Mouse (Mus musculus) heart, embryonic 13.5 days (tissue): ENCODE data around the gene Crebl2. TPM values are rescaled to one million over a fixed set of nuclear protein-coding genes. Genes with fewer than 3 reads are reported as not detected.

Experiments
- ATAC-seq: fragments of 200-750 bp; cut with Nextera tagmentation; 2 replicates; pipeline ENCODE4 v1.8.0; 2017; ENCODE audit warnings: moderate TSS enrichment; ENCODE audit not compliant: insufficient number of reproducible peaks, low FRiP score, low TSS enrichment; ENCODE audit errors: extremely low read depth
- H3K27ac ChIP-seq: fragments of 300-500 bp; sonication (generic); replicated peaks from 2 replicates; pipeline ENCODE4 v1.5.1; 2015; ENCODE audit warnings: moderate library complexity, mild to moderate bottlenecking, inconsistent platforms
- H3K27me3 ChIP-seq: fragments of 300-500 bp; sonication (generic); replicated peaks from 2 replicates; pipeline ENCODE4 v1.6.1; 2015; ENCODE audit warnings: mild to moderate bottlenecking, inconsistent platforms
- H3K36me3 ChIP-seq: fragments of 300-500 bp; sonication (generic); 2 replicates; pipeline ENCODE4 v1.6.1; 2015; ENCODE audit warnings: mild to moderate bottlenecking, inconsistent platforms
- H3K4me1 ChIP-seq: fragments of 300-500 bp; sonication (generic); 2 replicates; pipeline ENCODE4 v1.6.1; 2015; ENCODE audit warnings: inconsistent platforms
- H3K4me2 ChIP-seq: fragments of 300-500 bp; sonication (generic); 2 replicates; pipeline ENCODE4 v1.6.1; 2015; ENCODE audit warnings: inconsistent platforms, mild to moderate bottlenecking, moderate library complexity
- H3K4me3 ChIP-seq: fragments of 300-500 bp; sonication (generic); 2 replicates; pipeline ENCODE4 v1.5.1; 2015; ENCODE audit warnings: moderate library complexity, mild to moderate bottlenecking, inconsistent platforms
- H3K9ac ChIP-seq: fragments of 300-500 bp; sonication (generic); 2 replicates; pipeline ENCODE4 v1.6.1; 2015; ENCODE audit warnings: inconsistent platforms, mild to moderate bottlenecking, moderate library complexity
- H3K9me3 ChIP-seq: fragments of 300-500 bp; sonication (generic); 2 replicates; pipeline ENCODE4 v1.6.1; 2016; ENCODE audit warnings: inconsistent platforms
- WGBS: fragments of 180-500 bp; shearing (Covaris S2); methylation state at CpG from one replicate; pipeline ENCODE4 v1.1.7; 2015; ENCODE audit warnings: mixed read lengths; 5-methylcytosine and 5-hydroxymethylcytosine counted together
- polyA plus RNA-seq: library from polyadenylated mRNA; unstranded; fragments of >200 nt; fragmentation: Nextera tagmentation; extraction: Ambion mirVana; gene quantifications from 2 replicates; pipeline ENCODE4 v1.2.1, GENCODE M21; 2015

Crebl2 gene
- polyA plus RNA-seq, 1 experiment from 2014 or later, result 1.8 TPM

DNA sequence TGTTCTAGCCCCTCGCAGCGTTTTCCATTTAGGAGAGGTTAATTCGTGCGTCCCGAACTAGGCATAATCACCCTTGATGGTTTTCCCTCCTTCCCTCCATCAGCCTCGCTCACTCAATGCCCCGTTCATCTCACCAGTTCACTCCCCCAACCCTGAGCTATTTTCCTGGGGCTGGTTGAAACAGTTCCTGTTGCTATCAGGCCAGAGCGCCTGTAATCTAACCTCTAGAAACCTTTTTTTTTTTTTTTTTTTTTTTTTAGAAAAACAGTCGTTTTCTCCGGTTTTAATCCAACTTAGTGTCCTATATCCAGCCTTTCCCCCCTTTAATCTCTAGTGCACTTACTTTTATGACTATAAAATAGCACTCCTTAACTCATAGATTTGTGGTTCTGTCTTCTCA, 822 bp downstream of the Crebl2 start:
- Histone ChIP-seq H3K9me3 (no peaks in the 10 kb centered on the region), H3K27ac (peak overlapping the region; percentile 96), H3K4me1 (peaks cover 26% of the 10 kb centered on the region), H3K9ac (peak overlapping the region; percentile 88), H3K4me2 (peak overlapping the region; percentile 90), H3K27me3 (no peaks in the 10 kb centered on the region), H3K36me3 (no peaks in the 10 kb centered on the region), H3K4me3 (peak overlapping the region; percentile 73)
- 1% methylated on average over 10 of the region's 10 CpGs for WGBS
- no peak for ATAC-seq

DNA sequence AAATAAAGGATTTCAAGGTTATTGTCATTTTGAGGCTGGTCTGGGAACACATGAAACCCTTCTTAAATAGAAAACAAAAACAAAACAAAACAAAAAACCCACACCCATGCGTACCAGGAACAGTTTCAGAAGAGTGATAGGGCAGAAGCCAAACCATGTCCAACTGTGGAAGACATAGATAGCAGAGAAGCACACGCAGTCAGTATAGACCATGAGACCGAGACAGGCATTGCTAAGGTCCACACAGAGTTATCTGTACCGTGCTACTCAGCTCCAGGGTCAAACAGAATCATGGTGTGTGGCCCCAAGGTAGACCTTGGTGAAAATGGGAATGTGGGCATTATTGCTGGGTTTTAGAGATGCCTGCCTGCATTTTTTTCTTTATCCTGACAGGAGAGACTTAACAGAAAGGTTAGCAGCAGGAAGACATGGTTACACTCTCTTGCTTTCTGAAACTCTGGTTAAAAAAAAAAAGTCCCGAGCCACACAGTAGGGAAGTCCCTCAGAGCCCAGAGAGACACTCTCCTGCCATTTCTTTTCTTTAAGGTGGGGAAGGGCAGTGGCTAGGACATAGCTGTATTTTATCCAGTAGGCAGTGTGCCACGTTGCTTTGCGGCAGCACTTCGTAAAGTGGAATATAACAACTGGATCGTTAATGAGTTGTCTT, 4.8 kb downstream of the Crebl2 start:
- Histone ChIP-seq H3K27ac (no peak overlapping the region), H3K9ac (no peak overlapping the region), H3K9me3 (no peaks in the 10 kb centered on the region), H3K27me3 (no peaks in the 10 kb centered on the region), H3K4me3 (no peak overlapping the region), H3K36me3 (0 out of 2 replicates have a peak, but pooled peaks cover 6% of the 10 kb centered on the region), H3K4me2 (no peak overlapping the region), H3K4me1 (peaks cover 12% of the 10 kb centered on the region)
- 70% methylated on average over 9 of the region's 9 CpGs for WGBS
- no peak for ATAC-seq

DNA sequence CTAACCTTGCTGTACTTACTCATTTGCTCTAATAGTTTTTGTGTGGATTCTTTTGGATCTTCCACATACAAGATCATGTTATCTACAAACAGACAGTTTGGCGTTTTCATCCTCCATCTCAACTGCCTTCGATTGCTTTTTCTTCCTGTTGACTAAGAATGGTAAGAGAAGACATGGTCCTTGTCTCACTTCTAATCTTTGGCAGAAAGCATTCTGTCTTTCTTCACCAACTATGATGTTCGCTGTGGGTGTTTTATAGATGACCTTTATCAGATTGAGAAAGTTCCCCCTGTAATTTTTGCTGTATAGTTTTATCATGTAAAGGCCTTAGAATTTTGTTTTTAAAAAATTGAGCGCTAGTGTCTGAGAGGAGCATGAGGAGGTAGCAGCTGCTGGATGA, 8.2 kb downstream of the Crebl2 start:
- ATAC-seq, result no peak
- H3K9me3 ChIP-seq, result no peaks in the 10 kb centered on the region
- no peak overlapping the region for H3K27ac ChIP-seq
- no peaks in the 10 kb centered on the region for H3K27me3 ChIP-seq
- H3K4me3 ChIP-seq, result no peak overlapping the region
- H3K36me3 ChIP-seq, result 0 out of 2 replicates have a peak, but pooled peaks cover 6% of the 10 kb centered on the region
- no peak overlapping the region for H3K9ac ChIP-seq
- no peak overlapping the region for H3K4me2 ChIP-seq
- WGBS, result 81% methylated on average over 4 of the region's 4 CpGs
- no peaks in the 10 kb centered on the region for H3K4me1 ChIP-seq

DNA sequence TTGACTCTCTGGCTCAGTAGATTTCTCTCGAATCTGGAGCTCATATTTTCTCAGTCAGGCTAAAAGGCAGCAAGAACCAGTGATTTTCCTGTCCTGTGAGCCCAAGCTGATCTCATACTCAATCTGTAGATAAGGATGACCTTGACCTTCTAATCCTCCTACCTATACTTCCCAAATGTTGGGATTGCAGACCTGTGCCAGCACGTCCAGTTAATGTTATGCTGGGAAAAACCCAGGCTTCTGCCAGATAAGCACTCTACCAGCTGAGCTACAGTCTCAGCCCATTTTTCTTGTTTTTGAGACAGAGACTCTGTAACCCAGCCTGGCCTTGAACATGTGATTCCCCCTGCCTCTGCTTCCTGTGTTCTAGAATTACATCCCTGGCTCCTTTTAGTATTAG, 10.4 kb downstream of the Crebl2 start:
- Histone ChIP-seq H3K4me2 (no peak overlapping the region), H3K9ac (no peak overlapping the region)
- ATAC-seq, result no peak

DNA sequence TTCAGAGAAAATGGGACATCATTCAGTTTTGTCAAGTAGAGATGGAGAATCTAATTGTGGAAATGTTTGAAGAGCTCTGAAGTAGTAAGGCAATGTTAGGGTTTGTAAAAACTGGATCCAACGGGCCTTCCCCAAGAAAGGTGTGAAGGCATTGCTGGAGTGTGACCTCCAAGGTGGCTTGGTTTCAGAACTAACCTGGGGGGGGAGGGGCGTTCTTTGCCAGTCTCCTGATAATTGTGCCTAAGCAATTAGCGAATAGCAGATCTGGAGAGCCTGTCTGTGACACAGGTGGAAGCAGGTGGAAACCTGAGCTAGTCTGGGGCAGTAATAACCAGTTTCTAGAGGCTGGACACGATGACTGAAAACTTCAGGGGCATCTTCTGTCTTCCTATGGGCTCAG, 15.8 kb downstream of the Crebl2 start:
- 78% methylated on average over 4 of the region's 4 CpGs for WGBS
- ATAC-seq, result no peak
- H3K4me3 ChIP-seq, result no peak overlapping the region
- H3K27me3 ChIP-seq, result no peaks in the 10 kb centered on the region
- no peaks in the 10 kb centered on the region for H3K4me1 ChIP-seq
- no peak overlapping the region for H3K9ac ChIP-seq
- H3K36me3 ChIP-seq, result peaks cover 16% of the 10 kb centered on the region
- H3K4me2 ChIP-seq, result no peak overlapping the region
- no peaks in the 10 kb centered on the region for H3K9me3 ChIP-seq
- H3K27ac ChIP-seq, result no peak overlapping the region

More for the DNA sequence above, 10.4 kb downstream of the Crebl2 start:
- Histone ChIP-seq H3K9me3 (no peaks in the 10 kb centered on the region), H3K36me3 (0 out of 2 replicates have a peak, but pooled peaks cover 6% of the 10 kb centered on the region), H3K27ac (no peak overlapping the region), H3K4me3 (no peak overlapping the region), H3K4me1 (no peaks in the 10 kb centered on the region), H3K27me3 (no peaks in the 10 kb centered on the region)
- WGBS, result 64% methylated on average over 2 of the region's 2 CpGs

DNA sequence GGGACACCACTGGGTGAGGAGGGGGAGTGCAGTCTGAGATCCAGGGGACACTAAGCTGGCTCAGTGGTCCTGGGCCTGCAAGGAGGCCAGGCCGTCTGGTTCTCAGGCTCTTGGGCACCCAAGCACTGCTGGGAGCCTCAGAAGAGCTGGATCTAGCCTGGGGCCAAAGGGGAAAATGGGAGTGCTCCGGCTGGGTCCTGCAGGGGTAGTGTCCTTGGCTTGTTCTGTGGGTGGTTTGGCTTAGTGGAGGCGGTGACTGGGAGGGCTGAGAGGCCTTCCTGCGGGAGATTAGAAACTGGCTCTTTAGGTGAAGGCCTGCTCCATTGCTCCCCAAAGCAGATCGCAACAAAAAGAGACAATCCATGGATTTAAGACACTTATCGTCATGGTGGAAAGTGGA, 16.4 kb downstream of the Crebl2 start:
- 80% methylated on average over 6 of the region's 6 CpGs for WGBS
- H3K27ac ChIP-seq, result no peak overlapping the region
- no peak overlapping the region for H3K4me3 ChIP-seq
- no peak overlapping the region for H3K4me2 ChIP-seq
- no peaks in the 10 kb centered on the region for H3K9me3 ChIP-seq
- H3K36me3 ChIP-seq, result peaks cover 22% of the 10 kb centered on the region
- no peaks in the 10 kb centered on the region for H3K4me1 ChIP-seq
- H3K27me3 ChIP-seq, result no peaks in the 10 kb centered on the region
- H3K9ac ChIP-seq, result no peak overlapping the region
- ATAC-seq, result no peak

DNA sequence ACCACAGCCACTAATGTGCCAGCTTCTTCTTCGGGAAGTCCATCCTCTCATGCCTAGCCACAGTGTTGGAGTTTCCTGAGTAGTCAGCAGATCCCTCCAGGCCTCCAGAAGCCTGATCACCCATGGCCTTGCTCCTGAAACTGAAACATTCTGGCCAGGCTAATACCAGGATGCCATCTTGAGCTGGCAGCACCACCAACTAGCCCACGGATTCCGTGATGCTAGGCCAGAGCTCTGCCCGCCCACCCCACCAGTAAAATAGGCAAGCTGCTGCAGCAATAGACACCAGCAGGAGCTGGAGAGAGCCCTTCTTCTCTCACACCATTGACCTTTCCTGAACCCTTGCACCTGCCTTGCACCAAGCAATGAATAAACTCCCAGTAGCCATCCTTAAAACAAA, 17.6 kb downstream of the Crebl2 start:
- 94% methylated on average over 4 of the region's 4 CpGs for WGBS
- no peak overlapping the region for H3K27ac ChIP-seq
- peaks cover 33% of the 10 kb centered on the region for H3K36me3 ChIP-seq
- no peaks in the 10 kb centered on the region for H3K27me3 ChIP-seq
- ATAC-seq, result no peak
- H3K4me1 ChIP-seq, result no peaks in the 10 kb centered on the region
- H3K4me2 ChIP-seq, result no peak overlapping the region
- no peak overlapping the region for H3K9ac ChIP-seq
- H3K9me3 ChIP-seq, result no peaks in the 10 kb centered on the region
- no peak overlapping the region for H3K4me3 ChIP-seq

DNA sequence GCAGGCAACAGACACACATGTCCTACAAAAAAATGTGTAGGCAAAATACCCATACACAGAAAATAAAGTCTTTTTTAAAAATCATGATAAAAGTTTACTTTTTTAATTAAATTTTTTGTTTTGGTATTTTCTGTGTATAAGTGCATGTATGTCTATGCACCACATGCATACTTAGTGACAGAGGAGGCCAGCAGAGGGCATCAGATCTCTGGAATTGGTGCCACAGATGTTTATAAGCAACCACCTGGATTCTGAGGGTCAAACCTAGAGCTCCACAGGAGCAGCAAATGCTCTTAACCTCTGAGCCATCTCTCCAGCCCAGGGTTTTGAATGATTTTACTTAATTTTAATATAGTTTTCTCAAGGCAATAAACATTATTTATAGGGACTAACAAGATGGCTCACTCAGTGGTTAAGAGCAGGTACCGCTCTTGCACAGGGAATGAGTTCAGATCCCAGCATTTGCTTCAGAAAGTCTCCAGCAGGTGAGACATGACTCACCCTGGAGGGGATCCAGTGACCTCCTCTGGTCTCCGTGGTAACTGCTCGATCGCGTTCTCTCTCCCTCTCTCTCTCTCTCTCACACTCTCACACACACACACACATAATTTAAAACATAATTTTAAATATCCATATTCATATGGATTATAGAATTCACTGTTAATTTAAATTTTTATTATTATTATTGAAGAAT, 18.4 kb downstream of the Crebl2 start:
- 81% methylated on average over 5 of the region's 5 CpGs for WGBS
- H3K9me3 ChIP-seq, result no peaks in the 10 kb centered on the region
- no peak for ATAC-seq
- H3K9ac ChIP-seq, result no peak overlapping the region
- H3K36me3 ChIP-seq, result peaks cover 36% of the 10 kb centered on the region
- H3K4me2 ChIP-seq, result no peak overlapping the region
- no peak overlapping the region for H3K4me3 ChIP-seq
- H3K27me3 ChIP-seq, result no peaks in the 10 kb centered on the region
- H3K27ac ChIP-seq, result no peak overlapping the region
- no peaks in the 10 kb centered on the region for H3K4me1 ChIP-seq

DNA sequence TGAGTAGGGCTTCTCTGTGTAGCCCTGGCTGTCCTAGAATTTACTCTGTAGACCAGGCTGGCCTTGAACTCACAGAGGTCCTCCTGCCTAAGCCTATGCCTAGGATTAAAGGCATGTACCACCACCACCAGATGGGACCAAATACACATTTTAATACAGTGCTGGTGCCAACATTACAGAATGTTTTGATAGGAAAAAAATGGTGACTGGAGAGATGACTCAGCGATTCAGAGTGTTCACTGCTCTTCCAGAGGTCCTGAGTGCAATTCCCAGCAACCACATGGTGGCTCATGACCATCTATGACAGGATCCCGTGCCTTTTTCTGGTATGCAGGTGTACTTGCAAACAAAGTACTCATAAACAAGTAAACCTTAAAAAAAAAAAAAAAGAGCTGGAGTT, 19.5 kb downstream of the Crebl2 start:
- Histone ChIP-seq H3K9me3 (no peaks in the 10 kb centered on the region), H3K27ac (no peak overlapping the region), H3K4me1 (no peaks in the 10 kb centered on the region), H3K4me3 (no peak overlapping the region), H3K9ac (no peak overlapping the region), H3K27me3 (no peaks in the 10 kb centered on the region), H3K4me2 (no peak overlapping the region), H3K36me3 (peaks cover 36% of the 10 kb centered on the region)
- ATAC-seq, result no peak
- WGBS, result 76% methylated on average over 2 of the region's 2 CpGs

DNA sequence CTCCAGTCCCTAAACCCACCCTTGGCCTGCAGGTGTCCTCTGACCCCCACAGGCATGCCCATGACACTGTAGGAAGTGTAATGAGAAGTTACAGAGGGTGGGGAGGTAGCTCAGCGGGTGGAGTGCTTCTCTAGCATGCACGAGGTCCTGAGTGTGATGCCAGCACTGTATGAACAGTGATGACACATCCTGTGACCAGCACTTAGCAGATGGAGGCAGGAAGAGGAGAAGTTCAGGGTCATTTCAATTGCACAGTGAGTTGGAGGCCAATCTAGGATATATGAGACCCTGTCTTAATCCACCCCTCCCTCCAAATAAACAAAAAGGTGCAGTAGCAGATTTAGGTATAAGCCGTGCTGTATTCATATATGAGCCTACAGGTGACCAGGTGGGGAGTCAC, 20.0 kb downstream of the Crebl2 start:
- H3K4me1 ChIP-seq, result no peaks in the 10 kb centered on the region
- WGBS, result 66% methylated on average over 3 of the region's 3 CpGs
- H3K9me3 ChIP-seq, result no peaks in the 10 kb centered on the region
- no peak for ATAC-seq
- no peak overlapping the region for H3K4me3 ChIP-seq
- no peak overlapping the region for H3K4me2 ChIP-seq
- H3K36me3 ChIP-seq, result peaks cover 36% of the 10 kb centered on the region
- no peak overlapping the region for H3K27ac ChIP-seq
- H3K27me3 ChIP-seq, result no peaks in the 10 kb centered on the region
- no peak overlapping the region for H3K9ac ChIP-seq

DNA sequence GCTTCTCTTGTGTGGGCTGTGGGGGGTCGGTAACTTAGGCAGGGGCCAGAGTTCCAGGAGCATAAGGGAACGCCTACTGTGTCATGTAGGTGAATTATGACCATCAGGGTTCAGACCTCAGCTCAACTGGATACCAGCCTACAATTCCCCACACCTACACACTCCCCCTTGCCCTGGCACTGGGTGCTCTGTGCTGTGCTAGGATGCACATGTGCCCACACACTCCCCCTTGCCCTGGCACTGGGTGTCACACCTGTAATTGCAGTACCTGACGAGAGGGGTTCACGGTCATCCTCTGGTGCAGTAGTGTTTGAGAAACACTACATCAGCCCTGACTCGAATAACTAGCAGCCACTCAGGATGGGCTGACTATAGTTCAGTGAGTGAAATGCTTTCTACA, 24.8 kb downstream of the Crebl2 start:
- Histone ChIP-seq H3K27ac (no peak overlapping the region), H3K4me1 (peaks cover 5% of the 10 kb centered on the region; the same call in 1 of the 2 replicates), H3K27me3 (no peaks in the 10 kb centered on the region), H3K4me2 (no peak overlapping the region), H3K9ac (no peak overlapping the region), H3K36me3 (peaks cover 37% of the 10 kb centered on the region), H3K4me3 (no peak overlapping the region), H3K9me3 (no peaks in the 10 kb centered on the region)
- ATAC-seq, result no peak
- WGBS, result 83% methylated on average over 5 of the region's 5 CpGs

DNA sequence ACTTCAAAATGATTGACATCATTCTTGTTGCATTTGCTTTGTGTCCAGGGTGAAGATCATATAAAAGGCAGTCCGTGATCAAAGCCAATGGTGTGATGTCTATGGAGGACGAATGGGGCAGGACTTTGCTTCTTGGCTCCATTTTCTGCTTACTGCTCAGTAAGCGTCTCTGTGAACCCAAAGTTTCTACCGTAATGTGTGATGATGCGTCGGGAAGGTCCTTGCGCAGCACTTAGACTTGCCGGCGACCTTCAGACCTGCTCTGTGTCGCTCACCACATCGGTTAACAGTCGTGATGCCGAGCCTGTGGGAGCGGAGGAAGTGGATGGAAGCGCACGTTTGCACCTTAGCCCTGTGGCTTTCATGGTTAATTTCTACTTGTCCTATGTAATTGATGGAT, 26.0 kb downstream of the Crebl2 start:
- no peak overlapping the region for H3K27ac ChIP-seq
- peaks cover 26% of the 10 kb centered on the region for H3K36me3 ChIP-seq
- H3K9ac ChIP-seq, result no peak overlapping the region
- no peak for ATAC-seq
- peaks cover 5% of the 10 kb centered on the region; the same call in 1 of the 2 replicates for H3K4me1 ChIP-seq
- H3K4me2 ChIP-seq, result no peak overlapping the region
- no peaks in the 10 kb centered on the region for H3K9me3 ChIP-seq
- H3K4me3 ChIP-seq, result no peak overlapping the region
- 84% methylated on average over 16 of the region's 16 CpGs for WGBS
- H3K27me3 ChIP-seq, result no peaks in the 10 kb centered on the region
